Mouse (Mus musculus) intestine, postnatal 0 days (tissue): ENCODE results near the gene Atf6b. TPM values are rescaled to one million over a fixed set of nuclear protein-coding genes. Genes with fewer than 3 reads are reported as not detected.

ENCODE experiments used
- ATAC-seq: fragments of 200-750 bp; cut with Nextera tagmentation; 2 replicates; pipeline ENCODE4 v1.8.0; 2017; ENCODE audit warnings: mild to moderate bottlenecking, moderate TSS enrichment, moderate library complexity
- H3K27ac ChIP-seq: fragments of 300-500 bp; sonication (generic); 2 replicates; pipeline ENCODE4 v1.5.1; 2014; ENCODE audit warnings: mild to moderate bottlenecking, low read depth, low read length, moderate library complexity
- H3K27me3 ChIP-seq: fragments of 300-500 bp; sonication (generic); replicated peaks from 2 replicates; pipeline ENCODE4 v1.6.1; 2014; ENCODE audit warnings: low read length, mixed read lengths; ENCODE audit not compliant: control insufficient read depth, insufficient read depth
- H3K36me3 ChIP-seq: fragments of 300-500 bp; sonication (generic); 2 replicates; pipeline ENCODE4 v1.6.1; 2014; ENCODE audit warnings: mild to moderate bottlenecking, moderate library complexity; ENCODE audit not compliant: control insufficient read depth, insufficient read depth
- H3K4me1 ChIP-seq: fragments of 300-500 bp; sonication (generic); replicated peaks from 2 replicates; pipeline ENCODE4 v1.6.1; 2014; ENCODE audit warnings: antibody characterized with exemption, low read length, mixed read lengths; ENCODE audit not compliant: control insufficient read depth, insufficient read depth
- H3K4me2 ChIP-seq: fragments of 300-500 bp; sonication (generic); replicated peaks from 2 replicates; pipeline ENCODE4 v1.6.1; 2014; ENCODE audit warnings: low read depth, mild to moderate bottlenecking, moderate library complexity
- H3K4me3 ChIP-seq: fragments of 300-500 bp; sonication (generic); 2 replicates; pipeline ENCODE4 v1.5.1; 2014; ENCODE audit warnings: low read depth, low read length
- H3K9ac ChIP-seq: fragments of 300-500 bp; sonication (generic); 2 replicates; pipeline ENCODE4 v1.6.1; 2014; ENCODE audit warnings: mild to moderate bottlenecking, low read depth, low read length
- H3K9me3 ChIP-seq: fragments of 300-500 bp; sonication (generic); 2 replicates; pipeline ENCODE4 v1.6.1; 2016; ENCODE audit warnings: mixed run types; ENCODE audit not compliant: control insufficient read depth
- CTCF ChIP-seq: sonication (generic); IDR thresholded peaks from 2 replicates; pipeline ENCODE4 v1.5.1; 2016; ENCODE audit warnings: low read depth, mild to moderate bottlenecking, control low read depth, antibody characterized with exemption, moderate library complexity
- WGBS: fragments of 180-500 bp; shearing (Covaris S2); extraction: QIAGEN DNeasy Blood & Tissue Kit; methylation state at CpG from one replicate; pipeline ENCODE4 v1.1.7; 2014; 5-methylcytosine and 5-hydroxymethylcytosine counted together
- polyA plus RNA-seq: library from polyadenylated mRNA; unstranded; fragments of >200 nt; fragmentation: Nextera tagmentation; extraction: Ambion mirVana; gene quantifications from 2 replicates; pipeline ENCODE4 v1.2.1, GENCODE M21; 2015

Atf6b gene
- polyA plus RNA-seq, 1 experiment from 2014 or later, result 22.9 TPM

GRCm38 (mm10) chr17:34604061-34604508 is 42.9 kb upstream of the Atf6b start, which contains the start of gene Agpat1:
Agpat1 (plus strand) TSS chr17:34604262.
- Histone ChIP-seq H3K27me3 (no peaks in the 10 kb centered on the region), H3K36me3 (peaks cover 26% of the 10 kb centered on the region; the same call in 1 of the 2 replicates), H3K9ac (peak within 1 kb of the TSS; percentile 85), H3K9me3 (no peaks in the 10 kb centered on the region), H3K4me3 (peak within 1 kb of the TSS; percentile 79), H3K4me1 (peaks cover 7% of the 10 kb centered on the region; the same call in 1 of the 2 replicates), H3K27ac (peak within 1 kb of the TSS; percentile 91), H3K4me2 (peak within 1 kb of the TSS; percentile 91)
- ATAC-seq, result peak; percentile 86
- no peak for TF ChIP-seq CTCF
- under 1% methylated on average over 32 of the region's 35 CpGs for WGBS

DNA sequence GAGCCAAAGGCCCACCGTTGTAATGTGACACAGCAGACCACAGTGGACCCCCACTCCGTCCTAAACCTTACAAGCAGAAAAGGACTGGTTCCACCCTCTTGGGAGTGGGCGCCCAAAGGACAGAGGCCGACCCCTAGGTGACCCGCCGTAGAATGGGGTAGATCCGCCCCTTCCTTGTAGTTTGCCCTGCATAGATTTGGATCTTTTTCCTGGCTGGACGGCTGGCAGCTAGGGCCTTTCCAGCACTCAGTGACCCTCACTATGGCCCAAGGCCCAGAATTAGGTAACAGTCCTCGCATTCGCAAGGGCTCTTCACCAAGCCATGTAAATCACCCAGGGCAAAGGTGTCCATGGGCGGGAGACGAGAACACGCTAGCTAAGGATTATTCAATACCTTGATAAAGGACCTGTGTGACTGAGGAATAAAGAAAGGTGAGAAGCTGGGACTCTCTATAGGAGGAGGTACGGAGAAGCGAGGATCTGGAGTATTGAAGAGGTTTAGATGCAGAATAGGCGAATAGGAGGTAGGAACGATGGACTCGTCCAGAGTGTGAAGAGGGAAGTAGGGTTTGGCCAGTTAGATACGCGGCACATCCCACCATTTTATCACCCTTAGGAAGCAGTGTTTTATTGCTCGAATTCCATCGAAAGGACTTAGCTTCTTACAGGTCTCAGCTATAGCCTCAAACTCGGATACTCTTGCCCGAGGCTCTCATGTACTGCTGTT is 42.3 kb upstream of the Atf6b start:
- peak overlapping the region; percentile 85 for H3K9ac ChIP-seq
- WGBS, result 9% methylated on average over 24 of the region's 24 CpGs
- H3K4me3 ChIP-seq, result peak overlapping the region; percentile 79
- H3K36me3 ChIP-seq, result peaks cover 26% of the 10 kb centered on the region; the same call in 1 of the 2 replicates
- H3K27ac ChIP-seq, result peak overlapping the region; percentile 91
- ATAC-seq, result no peak
- peak overlapping the region; percentile 91 for H3K4me2 ChIP-seq
- H3K27me3 ChIP-seq, result no peaks in the 10 kb centered on the region
- no peaks in the 10 kb centered on the region for H3K9me3 ChIP-seq
- 0 out of 2 replicates have a peak, but pooled peaks cover 7% of the 10 kb centered on the region for H3K4me1 ChIP-seq
- TF ChIP-seq CTCF, result no peak

GRCm38 (mm10) chr17:34605609-34606008 is 41.3 kb upstream of the Atf6b start:
- H3K9me3 ChIP-seq, result no peaks in the 10 kb centered on the region
- peak overlapping the region; percentile 91 for H3K4me2 ChIP-seq
- peak overlapping the region; percentile 85 for H3K9ac ChIP-seq
- no peak for TF ChIP-seq CTCF
- H3K27ac ChIP-seq, result peak overlapping the region; percentile 91
- H3K36me3 ChIP-seq, result peaks cover 26% of the 10 kb centered on the region; the same call in 1 of the 2 replicates
- WGBS, result under 1% methylated on average over 26 of the region's 30 CpGs
- peak overlapping the region; percentile 79 for H3K4me3 ChIP-seq
- peak; percentile 8; the same call in 1 of the 2 replicates for ATAC-seq
- 0 out of 2 replicates have a peak, but pooled peaks cover 7% of the 10 kb centered on the region for H3K4me1 ChIP-seq
- no peaks in the 10 kb centered on the region for H3K27me3 ChIP-seq

GRCm38 (mm10) chr17:34606186-34607039 is 40.5 kb upstream of the Atf6b start:
- no peak for TF ChIP-seq CTCF
- Histone ChIP-seq H3K4me1 (0 out of 2 replicates have a peak, but pooled peaks cover 7% of the 10 kb centered on the region), H3K4me3 (peak overlapping the region; percentile 79), H3K9ac (peak overlapping the region; percentile 85), H3K9me3 (no peaks in the 10 kb centered on the region), H3K27ac (peak overlapping the region; percentile 91), H3K4me2 (peak overlapping the region; percentile 91), H3K27me3 (no peaks in the 10 kb centered on the region), H3K36me3 (peaks cover 31% of the 10 kb centered on the region)
- 5% methylated on average over 32 of the region's 32 CpGs for WGBS
- no peak for ATAC-seq

- no peak overlapping the region for H3K9ac ChIP-seq
- no peak overlapping the region for H3K4me3 ChIP-seq
- H3K27ac ChIP-seq, result peak overlapping the region; percentile 7; the same call in 1 of the 2 replicates
- 0 out of 2 replicates have a peak, but pooled peaks cover 7% of the 10 kb centered on the region for H3K4me1 ChIP-seq
- H3K9me3 ChIP-seq, result no peaks in the 10 kb centered on the region
- H3K36me3 ChIP-seq, result peaks cover 39% of the 10 kb centered on the region
- no peak overlapping the region for H3K4me2 ChIP-seq
- H3K27me3 ChIP-seq, result no peaks in the 10 kb centered on the region
- WGBS, result 60% methylated on average over 7 of the region's 7 CpGs
- ATAC-seq, result no peak
- TF ChIP-seq CTCF, result no peak
These were observed 38.9 kb upstream of the Atf6b start for GRCm38 (mm10) chr17:34607997-34608396.

- Histone ChIP-seq H3K4me1 (0 out of 2 replicates have a peak, but pooled peaks cover 5% of the 10 kb centered on the region), H3K27me3 (no peaks in the 10 kb centered on the region), H3K9me3 (no peaks in the 10 kb centered on the region), H3K9ac (no peak overlapping the region), H3K36me3 (peaks cover 62% of the 10 kb centered on the region), H3K27ac (no peak overlapping the region), H3K4me3 (no peak overlapping the region), H3K4me2 (no peak overlapping the region)
- TF ChIP-seq CTCF, result no peak
- ATAC-seq, result no peak
- 95% methylated on average over 8 of the region's 8 CpGs for WGBS
These were observed 35.9 kb upstream of the Atf6b start for GRCm38 (mm10) chr17:34611050-34611449.
